Mouse (Mus musculus) embryonic fibroblast, embryonic 13.5 days (primary cell): ENCODE measurements around the gene Calm3.

Experiments used
- CTCF ChIP-seq: IDR thresholded peaks from 2 replicates; pipeline ENCODE4 v1.5.1; 2011; ENCODE audit warnings: mild to moderate bottlenecking, control low read depth, low read length, moderate library complexity, borderline replicate concordance; ENCODE audit not compliant: insufficient read depth
- POLR2A ChIP-seq: IDR thresholded peaks from 2 replicates; pipeline ENCODE4 v1.6.1; 2011; ENCODE audit warnings: low read depth, mild to moderate bottlenecking, control low read depth, low read length, moderate library complexity

GRCm38 (mm10) chr7:16968414-16968813 is 44.5 kb upstream of the Calm3 start:
- TF ChIP-seq POLR2A (no peak), CTCF (no peak)
